Mouse (Mus musculus): Measurements from ENCODE around the gene Chmp4b. TPM values are rescaled to one million over a fixed set of nuclear protein-coding genes. Genes with fewer than 3 reads are reported as not detected.

The Chmp4b gene
- polyA plus RNA-seq, 2 experiments: 8.1 to 84.2 TPM

GRCm38 (mm10) chr2:154732503-154733141, 81.1 kb downstream of the Chmp4b start:
- Histone ChIP-seq H3K27me3 (ENCODE audit: control insufficient read depth, insufficient read depth, low read length) (no peaks in the 10 kb centered on the region), H3K4me1 (replicated peaks; ENCODE audit: control insufficient read depth in 2 of 2, insufficient read depth in 2 of 2, low read length in 1 of 2) (no peaks in the 10 kb centered on the region), H3K9me3 (ENCODE audit: control insufficient read depth, low read length) (no peaks in the 10 kb centered on the region), H3K36me3 (replicated peaks; ENCODE audit: control insufficient read depth, insufficient read depth, low read depth) (no peaks in the 10 kb centered on the region), H3K27ac (no peak overlapping the region), H3K4me2 (ENCODE audit: low read depth) (no peak overlapping the region), H3K9ac (replicated peaks) (no peak overlapping the region), H3K4me3 (ENCODE audit: insufficient read depth in 1 of 2, low read depth in 2 of 2, low read length in 2 of 2) (no peak overlapping the region)
- no peak for TF ChIP-seq EP300 (IDR thresholded peaks at IDR 0.05; ENCODE audit: low read depth)
- TF ChIP-seq CTCF (IDR thresholded peaks at IDR 0.05; ENCODE audit: low read depth): no peak
- no peak for ATAC-seq (ENCODE audit: insufficient read depth)
- DNase-seq (ENCODE audit: low read depth in 3 of 3, low spot score in 3 of 3): no peak
- WGBS (ENCODE audit: insufficient replicate concordance): 29% methylated on average over 9 of the region's 9 CpGs

DNA sequence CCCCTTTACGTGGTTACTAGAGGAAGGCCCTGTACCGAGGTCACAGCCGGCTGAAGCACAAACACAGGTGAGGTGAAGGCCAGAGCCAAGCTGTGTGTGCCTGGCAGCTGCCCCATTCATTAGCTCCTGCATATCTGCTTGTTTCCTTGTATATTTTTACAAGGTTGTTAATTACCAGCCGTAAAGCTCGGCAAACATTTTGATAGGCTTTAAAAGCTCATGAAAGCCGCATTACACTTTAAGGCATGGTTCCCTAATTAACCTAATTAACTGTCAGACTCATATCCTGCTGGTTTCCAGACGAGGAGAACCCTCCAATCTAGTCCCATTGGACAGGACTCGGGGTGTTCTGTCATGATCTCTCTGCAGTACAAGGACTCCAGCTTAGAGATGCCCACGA, 83.5 kb downstream of the Chmp4b start:
- no peak for DNase-seq (ENCODE audit: low read depth in 3 of 3, low spot score in 3 of 3)
- no peaks in the 10 kb centered on the region for H3K36me3 ChIP-seq (replicated peaks; ENCODE audit: control insufficient read depth, insufficient read depth, low read depth)
- 49% methylated on average over 9 of the region's 9 CpGs for WGBS (ENCODE audit: insufficient replicate concordance)

DNA sequence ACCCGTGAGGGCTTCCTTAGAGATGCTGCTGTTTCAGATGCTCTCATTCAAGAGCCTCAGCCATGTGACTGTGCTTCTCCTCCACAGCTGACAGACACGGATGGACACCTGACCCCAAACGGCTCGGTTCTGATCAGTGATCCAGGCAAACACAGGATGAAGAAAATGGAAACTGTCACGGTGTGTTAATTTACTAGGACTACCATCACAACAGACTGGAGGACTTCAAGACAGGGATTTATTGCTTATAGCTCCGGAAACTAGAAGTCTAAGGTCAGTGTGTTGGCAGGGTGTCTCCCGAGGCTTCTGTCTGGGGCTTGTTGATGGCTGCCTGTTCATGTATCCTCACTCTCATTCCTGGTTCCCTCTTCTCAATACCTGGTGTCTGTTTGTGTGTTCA, 83.9 kb downstream of the Chmp4b start:
- no peaks in the 10 kb centered on the region for H3K36me3 ChIP-seq (replicated peaks; ENCODE audit: control insufficient read depth, insufficient read depth, low read depth)
- H3K9ac ChIP-seq (replicated peaks): no peak overlapping the region
- WGBS (ENCODE audit: insufficient replicate concordance): 63% methylated on average over 7 of the region's 7 CpGs
- H3K4me1 ChIP-seq (replicated peaks; ENCODE audit: control insufficient read depth in 2 of 2, insufficient read depth in 2 of 2, low read length in 1 of 2): no peaks in the 10 kb centered on the region
- H3K27me3 ChIP-seq (ENCODE audit: control insufficient read depth, insufficient read depth, low read length): no peaks in the 10 kb centered on the region
- no peak overlapping the region for H3K4me2 ChIP-seq (ENCODE audit: low read depth)
- DNase-seq (ENCODE audit: low read depth in 3 of 3, low spot score in 3 of 3): no peak
- H3K9me3 ChIP-seq (ENCODE audit: control insufficient read depth, low read length): no peaks in the 10 kb centered on the region
- TF ChIP-seq EP300 (IDR thresholded peaks at IDR 0.05; ENCODE audit: low read depth) (no peak), CTCF (IDR thresholded peaks at IDR 0.05; ENCODE audit: low read depth) (no peak)
- no peak for ATAC-seq (ENCODE audit: insufficient read depth)
- no peak overlapping the region for H3K4me3 ChIP-seq (ENCODE audit: insufficient read depth in 1 of 2, low read depth in 2 of 2, low read length in 2 of 2)
- no peak overlapping the region for H3K27ac ChIP-seq

More for the DNA sequence above, 83.5 kb downstream of the Chmp4b start:
- Histone ChIP-seq H3K9ac (replicated peaks) (no peak overlapping the region), H3K27ac (no peak overlapping the region), H3K4me1 (replicated peaks; ENCODE audit: control insufficient read depth in 2 of 2, insufficient read depth in 2 of 2, low read length in 1 of 2) (no peaks in the 10 kb centered on the region), H3K27me3 (ENCODE audit: control insufficient read depth, insufficient read depth, low read length) (no peaks in the 10 kb centered on the region), H3K9me3 (ENCODE audit: control insufficient read depth, low read length) (no peaks in the 10 kb centered on the region), H3K4me2 (ENCODE audit: low read depth) (no peak overlapping the region), H3K4me3 (ENCODE audit: insufficient read depth in 1 of 2, low read depth in 2 of 2, low read length in 2 of 2) (no peak overlapping the region)
- no peak for TF ChIP-seq EP300 (IDR thresholded peaks at IDR 0.05; ENCODE audit: low read depth)
- TF ChIP-seq CTCF (IDR thresholded peaks at IDR 0.05; ENCODE audit: low read depth): no peak
- no peak for ATAC-seq (ENCODE audit: insufficient read depth)

GRCm38 (mm10) chr2:154735986-154736385, 84.5 kb downstream of the Chmp4b start:
- 43% methylated on average over 7 of the region's 7 CpGs for WGBS (ENCODE audit: insufficient replicate concordance)
- no peaks in the 10 kb centered on the region for H3K36me3 ChIP-seq (replicated peaks; ENCODE audit: control insufficient read depth, insufficient read depth, low read depth)
- DNase-seq (ENCODE audit: low read depth in 3 of 3, low spot score in 3 of 3) (no peak), ATAC-seq (ENCODE audit: insufficient read depth) (no peak)
- H3K4me2 ChIP-seq (ENCODE audit: low read depth): no peak overlapping the region
- no peak overlapping the region for H3K4me3 ChIP-seq (ENCODE audit: insufficient read depth in 1 of 2, low read depth in 2 of 2, low read length in 2 of 2)
- H3K27me3 ChIP-seq (ENCODE audit: control insufficient read depth, insufficient read depth, low read length): no peaks in the 10 kb centered on the region
- H3K9me3 ChIP-seq (ENCODE audit: control insufficient read depth, low read length): no peaks in the 10 kb centered on the region
- H3K27ac ChIP-seq: no peak overlapping the region
- H3K9ac ChIP-seq (replicated peaks): no peak overlapping the region
- H3K4me1 ChIP-seq (replicated peaks; ENCODE audit: control insufficient read depth in 2 of 2, insufficient read depth in 2 of 2, low read length in 1 of 2): no peaks in the 10 kb centered on the region
- TF ChIP-seq EP300 (IDR thresholded peaks at IDR 0.05; ENCODE audit: low read depth) (no peak), CTCF (IDR thresholded peaks at IDR 0.05; ENCODE audit: low read depth) (no peak)

DNA sequence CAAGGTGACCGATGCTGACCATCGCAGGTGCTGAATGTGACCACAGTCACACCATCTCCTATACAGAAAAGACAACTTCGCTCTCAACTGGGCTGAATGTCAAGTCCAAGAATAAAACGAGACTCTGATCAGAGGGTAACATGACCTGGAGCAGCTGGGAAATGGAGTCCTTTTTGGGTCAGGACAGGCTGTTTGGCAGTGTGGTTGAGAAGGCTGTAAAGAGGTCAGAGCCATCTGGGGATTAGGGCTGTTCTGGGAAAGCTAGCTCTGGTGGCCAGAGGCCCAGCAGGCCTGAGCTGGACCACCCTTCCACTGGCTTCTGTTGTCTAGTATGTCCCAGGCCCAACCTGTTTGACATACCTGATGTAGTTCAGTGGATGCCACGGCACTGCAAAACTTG, 87.1 kb downstream of the Chmp4b start:
- H3K4me2 ChIP-seq (ENCODE audit: low read depth): no peak overlapping the region
- H3K36me3 ChIP-seq (replicated peaks; ENCODE audit: control insufficient read depth, insufficient read depth, low read depth): no peaks in the 10 kb centered on the region
- H3K9me3 ChIP-seq (ENCODE audit: control insufficient read depth, low read length): no peaks in the 10 kb centered on the region
- H3K4me1 ChIP-seq (replicated peaks; ENCODE audit: control insufficient read depth in 2 of 2, insufficient read depth in 2 of 2, low read length in 1 of 2): no peaks in the 10 kb centered on the region
- WGBS (ENCODE audit: insufficient replicate concordance): 77% methylated on average over 5 of the region's 5 CpGs
- no peak overlapping the region for H3K4me3 ChIP-seq (ENCODE audit: insufficient read depth in 1 of 2, low read depth in 2 of 2, low read length in 2 of 2)
- ATAC-seq (ENCODE audit: insufficient read depth) (no peak), DNase-seq (ENCODE audit: low read depth in 3 of 3, low spot score in 3 of 3) (no peak)
- H3K9ac ChIP-seq (replicated peaks): no peak overlapping the region
- H3K27me3 ChIP-seq (ENCODE audit: control insufficient read depth, insufficient read depth, low read length): no peaks in the 10 kb centered on the region
- no peak overlapping the region for H3K27ac ChIP-seq
- no peak for TF ChIP-seq CTCF (IDR thresholded peaks at IDR 0.05; ENCODE audit: low read depth)
- TF ChIP-seq EP300 (IDR thresholded peaks at IDR 0.05; ENCODE audit: low read depth): no peak
